Mouse (Mus musculus) CH12.LX (cell line): Measurements from ENCODE around the gene Nol4l.

Experiments
- CTCF ChIP-seq, 2 experiments: IDR thresholded peaks in 1 of 2; conservative IDR thresholded peaks in 1 of 2; 2 replicates each; pipeline ENCODE4 v1.5.1; 2011 to 2012; ENCODE audit warnings: low read depth in 2 of 2, low read length in 2 of 2, improper control_type of control experiment in 1 of 2, inconsistent platforms in 1 of 2, mild to moderate bottlenecking in 1 of 2, moderate library complexity in 1 of 2
- KAT2A ChIP-seq: IDR thresholded peaks from 2 replicates; pipeline ENCODE4 v1.6.1; 2012; ENCODE audit warnings: low read length, improper control_type of control experiment, inconsistent platforms; ENCODE audit not compliant: insufficient replicate concordance
- ZC3H11A ChIP-seq: IDR thresholded peaks from 2 replicates; pipeline ENCODE4 v1.6.1; 2012; ENCODE audit warnings: low read depth, mild to moderate bottlenecking, inconsistent platforms, low read length, improper control_type of control experiment

DNA sequence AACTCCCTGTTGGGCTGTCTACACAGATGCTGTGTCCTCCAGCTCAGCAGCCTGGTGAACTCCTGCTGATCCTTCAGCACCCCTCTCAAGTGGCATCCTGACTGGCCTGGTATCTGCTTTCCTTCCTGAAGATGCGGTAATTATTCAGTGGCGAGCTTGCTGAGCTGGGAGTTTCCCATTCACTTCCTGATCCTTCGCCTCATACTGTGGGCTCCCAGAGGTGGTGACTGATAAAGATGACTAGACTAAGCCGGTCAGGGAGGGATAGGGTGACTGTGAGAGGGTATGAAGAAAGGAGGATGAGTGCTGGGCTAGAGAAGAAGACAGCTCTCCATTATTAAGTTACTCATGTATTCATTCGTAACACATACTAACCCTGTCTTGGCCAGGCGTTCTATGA lies 28.7 kb upstream of the Nol4l start:
- no peak for TF ChIP-seq KAT2A
- no peak for TF ChIP-seq CTCF (conservative IDR thresholded peaks at IDR 0.05 in 1 of 2, IDR thresholded peaks at IDR 0.05 in 1 of 2; ENCODE audit: low read depth in 2 of 2, low read length in 2 of 2)
- TF ChIP-seq ZC3H11A, result no peak
